Comparison of ENCODE assay signal across 22 mouse cellular contexts in the genomic region with DNA sequence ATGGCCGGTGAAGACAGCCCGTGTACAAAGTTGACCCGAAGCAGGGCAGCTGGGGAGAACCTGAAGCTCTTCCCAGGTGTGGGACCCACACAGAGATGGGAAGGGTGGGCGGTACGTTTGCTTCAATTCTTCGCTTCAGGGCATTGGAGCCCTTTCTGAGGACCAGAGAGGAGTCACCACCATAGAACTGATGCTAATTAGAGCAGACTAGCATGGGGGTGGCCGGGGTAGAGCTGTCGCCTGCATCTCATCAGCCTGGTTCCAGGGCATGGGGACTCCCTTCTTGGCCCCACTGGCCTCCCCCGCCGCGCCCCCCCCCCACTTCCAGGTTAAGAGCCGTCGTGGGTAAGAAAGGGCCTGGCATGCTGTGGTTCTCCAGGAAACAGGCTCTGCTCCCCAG.
"Had no signal": no experiment of that assay in that cellular context is flagged by ENCODE, and none has a peak within 500 bp of the region (broad histone marks: within the 10 kb centered on the region; RNA-seq: fewer than 3 reads in every experiment).

No protein-coding gene starts in this region.

- H3K4me2 ChIP-seq: liver, embryonic 11.5 days; liver, embryonic 13.5 days; liver, embryonic 15.5 days; lung, embryonic 15.5 days; neural tube, embryonic 13.5 days had no signal

- H3K9ac ChIP-seq: liver, embryonic 13.5 days; liver, embryonic 15.5 days; liver, postnatal 0 days; lung, embryonic 15.5 days; neural tube, embryonic 13.5 days had no signal

- H3K9me3 ChIP-seq: liver, embryonic 13.5 days; liver, embryonic 15.5 days; lung, embryonic 15.5 days; megakaryocyte, embryonic 14.5 days; neural tube, embryonic 13.5 days had no signal

- H3K4me3 ChIP-seq: liver, embryonic 13.5 days; liver, embryonic 15.5 days; lung, embryonic 15.5 days; megakaryocyte, embryonic 14.5 days; neural tube, embryonic 13.5 days had no signal

- H3K27ac ChIP-seq: liver, embryonic 13.5 days; liver, embryonic 15.5 days; lung, embryonic 15.5 days; macrophage; neural tube, embryonic 13.5 days had no signal

- DNase-seq: liver; liver, embryonic 13.5 days; liver, postnatal 0 days; lung, adult 2 months; lung, postnatal 14 days; lung, postnatal 36 days; midbrain, embryonic 14.5 days; right cerebral cortex, adult 18-20 months; right cerebral cortex, postnatal 25 days; right cerebral cortex, postnatal 4 days; spleen, adult 18-20 months; thymus, adult 18-20 months; thymus, postnatal 14 days; thymus, postnatal 36 days had no signal

- H3K36me3 ChIP-seq: liver, embryonic 13.5 days; liver, embryonic 15.5 days; lung, embryonic 15.5 days; neural tube, embryonic 13.5 days had no signal

- ATAC-seq: liver, postnatal 0 days; lung, postnatal 0 days; midbrain, embryonic 16.5 days had no signal

- H3K4me1 ChIP-seq: liver, embryonic 15.5 days; lung, embryonic 15.5 days had no signal
